21 mouse cellular contexts compared by ENCODE assay signal in the genomic region with DNA sequence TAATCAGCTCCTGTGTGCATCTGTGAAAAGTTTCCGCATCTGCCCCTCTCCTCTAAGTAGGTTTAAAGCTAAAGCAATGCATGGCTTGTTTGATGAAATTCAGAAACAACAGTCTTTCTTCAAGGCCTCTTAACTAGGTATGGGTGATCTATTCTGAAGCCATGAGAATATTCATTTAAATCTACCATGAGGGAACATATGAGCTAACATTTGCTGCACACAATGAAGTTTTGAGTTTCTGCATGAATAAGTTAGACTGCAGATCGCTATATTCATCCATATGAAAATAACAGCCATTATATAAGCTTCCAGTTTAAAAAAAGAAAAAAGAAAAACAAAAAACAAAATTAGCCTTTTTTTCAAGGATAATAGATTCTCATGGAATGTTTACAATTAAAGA.
A peak's percentile ranks its signal among the peaks of the same experiment; 100 is the strongest.
DNase-seq lines count a peak whose midpoint lies in the region; ATAC-seq lines count a peak whose summit lies in the region.
"Had no signal": no experiment of that assay in that cellular context is flagged by ENCODE, and none has a peak within 500 bp of the region (broad histone marks: within the 10 kb centered on the region; RNA-seq: fewer than 3 reads in every experiment).

No protein-coding gene starts in this region.

- H3K4me3 ChIP-seq in midbrain, embryonic 10.5 days = no peak overlapping the region
- H3K4me3 ChIP-seq: embryonic facial prominence, embryonic 10.5 days; embryonic facial prominence, embryonic 12.5 days had no signal

- no peaks in the 10 kb centered on the region for H3K9me3 ChIP-seq in midbrain, embryonic 10.5 days (replicated peaks)
- H3K9me3 ChIP-seq: embryonic facial prominence, embryonic 10.5 days; embryonic facial prominence, embryonic 12.5 days had no signal

- no peak overlapping the region for H3K27ac ChIP-seq in midbrain, embryonic 10.5 days (replicated peaks)
- H3K27ac ChIP-seq: embryonic facial prominence, embryonic 10.5 days; embryonic facial prominence, embryonic 12.5 days had no signal

- WGBS in midbrain, embryonic 10.5 days = 84% methylated on average over 2 of the region's 2 CpGs

- peak; percentile 83 for ATAC-seq in frontal cortex, adult (ENCODE audit: low TSS enrichment)
- ATAC-seq: forebrain, embryonic 14.5 days; forebrain, embryonic 16.5 days had no signal

- H3K36me3 ChIP-seq in midbrain, embryonic 10.5 days = no peaks in the 10 kb centered on the region
- H3K36me3 ChIP-seq: embryonic facial prominence, embryonic 10.5 days; embryonic facial prominence, embryonic 12.5 days had no signal

- no peaks in the 10 kb centered on the region for H3K27me3 ChIP-seq in midbrain, embryonic 10.5 days (ENCODE audit: low read depth, poor library complexity, severe bottlenecking)
- H3K27me3 ChIP-seq: embryonic facial prominence, embryonic 12.5 days had no signal

- H3K4me1 ChIP-seq in midbrain, embryonic 10.5 days = no peaks in the 10 kb centered on the region
- H3K4me1 ChIP-seq: embryonic facial prominence, embryonic 10.5 days; embryonic facial prominence, embryonic 12.5 days had no signal

- DNase-seq in frontal cortex, postnatal 14 days (ENCODE audit: low spot score in 2 of 2) = no peak
- DNase-seq in brain, adult 2 months (ENCODE audit: low read depth, low spot score) = peak; percentile 27
- DNase-seq in brain, embryonic 18.5 days (ENCODE audit: low read depth, low spot score) = peak; percentile 26
- DNase-seq in retina, postnatal 1 day = peak; percentile 36
- no peak for DNase-seq in embryo, embryonic 9.5 days (ENCODE audit: extremely low spot score)
- DNase-seq in midbrain, embryonic 10.5 days (ENCODE audit: low spot score) = no peak
- DNase-seq: adrenal gland, adult 2 months; adrenal gland, postnatal 10 days; adrenal gland, postnatal 25 days; cerebellum, adult 11 months; cerebellum, adult 18-20 months; cerebellum, adult 8-10 months; cerebellum, adult 9-11 months; cerebellum, postnatal 14 days; cerebellum, postnatal 36 days; embryo, embryonic 11 days had no signal

Comparison
In these comparisons a context has a peak if more than half of its experiments do, and no peak if none do; other contexts are left out.
1. DNase-seq: peak in brain, adult 2 months (single experiment), brain, embryonic 18.5 days (single experiment) and retina, postnatal 1 day (single experiment); none in frontal cortex, postnatal 14 days (0 of 2), embryo, embryonic 9.5 days (single experiment) and midbrain, embryonic 10.5 days (single experiment).